Mouse (Mus musculus) left cerebral cortex, adult 6 months (tissue): ENCODE measurements around the gene Sgcg. TPM values are rescaled to one million over a fixed set of nuclear protein-coding genes. Genes with fewer than 3 reads are reported as not detected.

Experiments
- long read RNA-seq, 2 experiments: library from polyadenylated mRNA; unstranded; transcript quantifications; one replicate each; pipeline ENCODE4 v2.0.0; 2019 to 2020
- polyA plus RNA-seq: library from polyadenylated mRNA; unstranded; fragments of <200 nt; fragmentation: Nextera tagmentation; gene quantifications from 2 replicates; pipeline ENCODE4 v1.2.3, GENCODE M21; 2021

Sgcg gene
- polyA plus RNA-seq = 0.09 and 0.10 TPM in 2 replicates
- long read RNA-seq, experiment 1, partial matches to known transcripts = 0 of 3 reads
- long read RNA-seq, experiment 1, other reads (novel, unspliced or antisense) = 3 of 3 reads
- long read RNA-seq, experiment 2, partial matches to known transcripts = 0 of 1 reads
- long read RNA-seq, experiment 2, other reads (novel, unspliced or antisense) = 0 of 1 reads

DNA sequence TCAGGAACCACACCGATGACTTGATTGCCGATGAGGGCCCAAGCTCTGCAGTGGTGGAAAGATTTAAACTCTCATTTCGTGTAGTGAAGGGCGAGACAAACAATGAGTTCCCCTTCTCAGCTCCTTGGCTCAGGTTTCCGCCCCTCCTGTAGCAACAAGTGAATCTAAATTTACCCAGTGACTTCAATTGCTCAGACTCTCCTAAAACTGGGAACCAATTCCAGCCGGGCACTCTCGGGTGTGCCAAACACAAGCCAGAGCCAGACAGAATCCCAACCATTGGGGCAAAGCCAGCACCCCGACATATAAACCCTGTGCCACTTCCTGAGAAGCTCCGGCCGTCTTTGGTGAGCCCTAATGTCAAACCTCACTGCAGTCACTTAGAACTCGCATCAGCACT, at the start of gene Sgcg:
Sgcg (minus strand) TSS at position 139 of the 400 bp plus-strand sequence.

Other genes with a start within 250 kb of the Sgcg start
- 23.2 and 27.3 TPM in 2 replicates for gene Tnfrsf19, start 212.0 kb downstream of the Sgcg start, polyA plus RNA-seq
- gene Sacs, start 120.0 kb downstream of the Sgcg start, polyA plus RNA-seq = 6.2 and 7.1 TPM in 2 replicates
- 1.3 and 1.5 TPM in 2 replicates for gene Arl11, start 51.3 kb upstream of the Sgcg start, polyA plus RNA-seq
- gene Ebpl, start 101.9 kb upstream of the Sgcg start, polyA plus RNA-seq = 8.1 and 10.5 TPM in 2 replicates
- 28.5 and 35.5 TPM in 2 replicates for gene Kpna3, start 181.4 kb upstream of the Sgcg start, polyA plus RNA-seq